ENCODE assay signal across 16 mouse cellular contexts in the genomic region with DNA sequence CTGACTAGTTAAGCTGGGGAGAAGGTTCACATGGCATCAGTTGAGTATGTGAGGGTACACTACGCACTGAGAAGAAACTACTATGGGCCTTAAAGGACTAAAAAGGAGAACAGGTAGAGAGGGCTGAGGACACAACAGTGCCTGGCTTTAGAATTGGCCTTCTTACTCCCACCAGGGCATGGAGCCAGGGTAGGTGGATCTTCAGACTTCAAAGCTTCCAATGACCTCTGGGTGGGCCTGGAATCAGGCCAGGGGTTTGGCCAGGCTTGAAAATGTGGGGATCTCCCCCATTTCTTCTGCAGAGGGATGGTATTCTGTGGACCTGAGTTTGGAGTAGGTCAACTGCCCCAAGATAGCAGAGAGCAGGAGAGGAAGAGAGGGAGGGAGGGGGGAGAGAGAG.
"Had no signal": no experiment of that assay in that cellular context is flagged by ENCODE, and none has a peak within 500 bp of the region (broad histone marks: within the 10 kb centered on the region; RNA-seq: fewer than 3 reads in every experiment).

No protein-coding gene starts in this region.

- DNase-seq: heart, postnatal 10 days; heart, postnatal 14 days; heart, postnatal 36 days; heart, postnatal 4 days; kidney, adult 11 months; kidney, adult 18-20 months; kidney, adult 2 months; kidney, adult 8-10 months; kidney, adult 9 months; kidney, postnatal 10 days; kidney, postnatal 14 days; kidney, postnatal 25 days; kidney, postnatal 36 days; kidney, postnatal 4 days; layer of hippocampus, adult 9-11 months; layer of hippocampus, postnatal 36 days had no signal
